Mouse (Mus musculus): ENCODE data around the gene Arhgdib. TPM values are rescaled to one million over a fixed set of nuclear protein-coding genes. Genes with fewer than 3 reads are reported as not detected.

The Arhgdib gene
- total and polyA plus RNA-seq, 2 experiments from 2014 or later: 45.9 to 56.7 TPM

- DNase-seq (ENCODE audit: low spot score) (no peak), ATAC-seq (ENCODE audit: insufficient read depth, low read depth) (no peak)
- Histone ChIP-seq H3K27me3 (ENCODE audit: control insufficient read depth, insufficient read depth, low read length) (no peaks in the 10 kb centered on the region), H3K9ac (replicated peaks; ENCODE audit: low read depth, low read length) (no peak overlapping the region), H3K4me2 (ENCODE audit: low read depth, low read length) (no peak overlapping the region), H3K4me1 (ENCODE audit: control insufficient read depth, insufficient read depth) (peaks cover 9% of the 10 kb centered on the region), H3K9me3 (replicated peaks; ENCODE audit: control insufficient read depth, low read length) (no peaks in the 10 kb centered on the region), H3K27ac (ENCODE audit: low read depth) (no peak overlapping the region), H3K36me3 (replicated peaks; ENCODE audit: control insufficient read depth, insufficient read depth, low read length) (no peaks in the 10 kb centered on the region), H3K4me3 (ENCODE audit: low read depth, low read length) (no peak overlapping the region)
- 78% methylated on average over 9 of the region's 9 CpGs for whole genome bisulfite sequencing
- TF ChIP-seq EP300 (IDR thresholded peaks at IDR 0.05; ENCODE audit: low read depth) (no peak), CTCF (IDR thresholded peaks at IDR 0.05; ENCODE audit: low read depth) (no peak)
Measured at GRCm38 (mm10) chr6:136902527-136902926, 39.2 kb downstream of the Arhgdib start.

DNA sequence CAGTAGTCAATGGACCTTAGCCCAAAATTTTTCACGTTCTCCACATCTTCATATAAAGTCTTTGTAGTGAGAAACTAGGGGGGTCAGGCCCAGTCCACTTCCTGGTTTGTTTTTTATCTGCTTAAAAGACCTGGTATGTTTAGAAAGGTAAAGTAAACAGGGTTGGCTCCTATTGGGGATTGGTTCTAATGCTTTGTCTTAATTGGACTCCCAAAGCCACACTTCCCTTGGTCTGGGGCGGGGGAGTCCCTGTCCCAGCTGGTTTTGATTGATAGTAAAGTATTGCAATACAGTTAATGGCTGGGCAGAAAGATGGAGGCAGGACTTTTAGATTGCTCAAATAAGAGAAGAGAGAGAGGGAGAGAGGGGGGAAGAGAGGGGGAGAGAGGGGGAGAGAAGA, 40.7 kb downstream of the Arhgdib start:
- no peak overlapping the region for H3K27ac ChIP-seq (ENCODE audit: low read depth)
- 69% methylated on average over 2 of the region's 2 CpGs for WGBS
- no peak overlapping the region for H3K4me3 ChIP-seq (ENCODE audit: low read depth, low read length)
- no peaks in the 10 kb centered on the region for H3K36me3 ChIP-seq (replicated peaks; ENCODE audit: control insufficient read depth, insufficient read depth, low read length)
- no peak overlapping the region for H3K9ac ChIP-seq (replicated peaks; ENCODE audit: low read depth, low read length)
- no peaks in the 10 kb centered on the region for H3K9me3 ChIP-seq (replicated peaks; ENCODE audit: control insufficient read depth, low read length)
- peaks cover 6% of the 10 kb centered on the region for H3K4me1 ChIP-seq (ENCODE audit: control insufficient read depth, insufficient read depth)
- no peaks in the 10 kb centered on the region for H3K27me3 ChIP-seq (ENCODE audit: control insufficient read depth, insufficient read depth, low read length)
- TF ChIP-seq EP300 (IDR thresholded peaks at IDR 0.05; ENCODE audit: low read depth) (no peak), CTCF (IDR thresholded peaks at IDR 0.05; ENCODE audit: low read depth) (no peak)
- DNase-seq (ENCODE audit: low spot score) (no peak), ATAC-seq (ENCODE audit: insufficient read depth, low read depth) (no peak)
- no peak overlapping the region for H3K4me2 ChIP-seq (ENCODE audit: low read depth, low read length)

- Histone ChIP-seq H3K4me2 (ENCODE audit: low read depth, low read length) (no peak overlapping the region), H3K27me3 (ENCODE audit: control insufficient read depth, insufficient read depth, low read length) (no peaks in the 10 kb centered on the region), H3K4me1 (ENCODE audit: control insufficient read depth, insufficient read depth) (peaks cover 6% of the 10 kb centered on the region), H3K4me3 (ENCODE audit: low read depth, low read length) (no peak overlapping the region), H3K9me3 (replicated peaks; ENCODE audit: control insufficient read depth, low read length) (no peaks in the 10 kb centered on the region), H3K9ac (replicated peaks; ENCODE audit: low read depth, low read length) (no peak overlapping the region), H3K36me3 (replicated peaks; ENCODE audit: control insufficient read depth, insufficient read depth, low read length) (no peaks in the 10 kb centered on the region), H3K27ac (ENCODE audit: low read depth) (peak overlapping the region; percentile 28; the same call in 1 of the 2 replicates)
- 37% methylated on average over 4 of the region's 4 CpGs for WGBS
- TF ChIP-seq EP300 (IDR thresholded peaks at IDR 0.05; ENCODE audit: low read depth): no peak
- TF ChIP-seq CTCF (IDR thresholded peaks at IDR 0.05; ENCODE audit: low read depth): no peak
- ATAC-seq (ENCODE audit: insufficient read depth, low read depth) (no peak), DNase-seq (ENCODE audit: low spot score) (no peak)
Measured at GRCm38 (mm10) chr6:136900369-136901009, 41.2 kb downstream of the Arhgdib start.

DNA sequence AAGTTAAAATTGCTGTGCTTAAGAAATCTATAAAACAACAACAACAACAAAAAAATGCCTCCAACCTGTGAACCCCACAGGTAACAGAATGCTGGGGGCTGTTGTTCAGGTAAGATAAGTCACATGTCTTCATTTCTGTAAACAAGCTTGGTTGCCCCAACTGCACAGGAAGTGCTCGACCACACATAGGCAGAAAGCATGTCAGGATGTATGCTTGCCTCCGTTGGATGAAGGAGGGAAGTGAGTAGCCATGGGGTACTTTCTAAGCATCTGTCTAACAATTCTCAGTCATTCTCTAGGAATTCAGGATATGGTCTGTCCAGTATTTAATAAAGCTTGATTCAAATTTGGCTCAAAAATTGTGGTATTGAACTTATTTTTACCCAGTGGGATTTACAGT, 42.7 kb downstream of the Arhgdib start:
- no peak overlapping the region for H3K4me2 ChIP-seq (ENCODE audit: low read depth, low read length)
- ATAC-seq (ENCODE audit: insufficient read depth, low read depth): no peak
- WGBS: 52% methylated on average over 2 of the region's 2 CpGs
- no peaks in the 10 kb centered on the region for H3K9me3 ChIP-seq (replicated peaks; ENCODE audit: control insufficient read depth, low read length)
- TF ChIP-seq CTCF (IDR thresholded peaks at IDR 0.05; ENCODE audit: low read depth) (no peak), EP300 (IDR thresholded peaks at IDR 0.05; ENCODE audit: low read depth) (no peak)
- no peak overlapping the region for H3K9ac ChIP-seq (replicated peaks; ENCODE audit: low read depth, low read length)
- H3K27me3 ChIP-seq (ENCODE audit: control insufficient read depth, insufficient read depth, low read length): no peaks in the 10 kb centered on the region
- no peak overlapping the region for H3K4me3 ChIP-seq (ENCODE audit: low read depth, low read length)
- peaks cover 6% of the 10 kb centered on the region for H3K4me1 ChIP-seq (ENCODE audit: control insufficient read depth, insufficient read depth)
- H3K36me3 ChIP-seq (replicated peaks; ENCODE audit: control insufficient read depth, insufficient read depth, low read length): no peaks in the 10 kb centered on the region
- DNase-seq (ENCODE audit: low spot score): no peak
- peak overlapping the region; percentile 64 for H3K27ac ChIP-seq (ENCODE audit: low read depth)

DNA sequence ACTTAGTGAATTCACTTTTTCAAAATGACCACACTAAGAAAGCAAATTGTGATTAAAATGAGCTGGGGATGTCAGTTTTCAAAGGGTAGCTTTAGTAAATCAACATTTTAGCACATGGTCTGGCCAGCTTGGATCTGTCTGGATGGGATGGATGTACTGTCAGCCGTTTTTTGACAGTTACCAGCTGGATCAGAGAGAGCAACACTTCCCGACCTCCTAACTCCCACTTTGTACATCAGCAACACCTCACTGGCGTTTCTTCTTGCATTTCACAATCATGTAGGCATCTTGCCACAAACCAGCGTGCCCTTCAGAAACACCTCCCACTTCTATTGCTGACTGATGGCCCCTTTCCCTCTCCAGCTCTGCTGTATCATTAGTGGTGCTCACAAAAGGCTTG, 43.5 kb downstream of the Arhgdib start:
- peak overlapping the region; percentile 64 for H3K27ac ChIP-seq (ENCODE audit: low read depth)
- no peak; the same call in 1 of the 2 replicates for ATAC-seq (ENCODE audit: insufficient read depth, low read depth)
- H3K9me3 ChIP-seq (replicated peaks; ENCODE audit: control insufficient read depth, low read length): no peaks in the 10 kb centered on the region
- 16% methylated on average over 4 of the region's 4 CpGs for WGBS
- H3K4me2 ChIP-seq (ENCODE audit: low read depth, low read length): no peak overlapping the region
- H3K9ac ChIP-seq (replicated peaks; ENCODE audit: low read depth, low read length): no peak overlapping the region
- no peaks in the 10 kb centered on the region for H3K27me3 ChIP-seq (ENCODE audit: control insufficient read depth, insufficient read depth, low read length)
- H3K4me3 ChIP-seq (ENCODE audit: low read depth, low read length): no peak overlapping the region
- peaks cover 6% of the 10 kb centered on the region for H3K4me1 ChIP-seq (ENCODE audit: control insufficient read depth, insufficient read depth)
- H3K36me3 ChIP-seq (replicated peaks; ENCODE audit: control insufficient read depth, insufficient read depth, low read length): no peaks in the 10 kb centered on the region
- TF ChIP-seq EP300 (IDR thresholded peaks at IDR 0.05; ENCODE audit: low read depth) (no peak), CTCF (IDR thresholded peaks at IDR 0.05; ENCODE audit: low read depth) (no peak)
- no peak for DNase-seq (ENCODE audit: low spot score)

DNA sequence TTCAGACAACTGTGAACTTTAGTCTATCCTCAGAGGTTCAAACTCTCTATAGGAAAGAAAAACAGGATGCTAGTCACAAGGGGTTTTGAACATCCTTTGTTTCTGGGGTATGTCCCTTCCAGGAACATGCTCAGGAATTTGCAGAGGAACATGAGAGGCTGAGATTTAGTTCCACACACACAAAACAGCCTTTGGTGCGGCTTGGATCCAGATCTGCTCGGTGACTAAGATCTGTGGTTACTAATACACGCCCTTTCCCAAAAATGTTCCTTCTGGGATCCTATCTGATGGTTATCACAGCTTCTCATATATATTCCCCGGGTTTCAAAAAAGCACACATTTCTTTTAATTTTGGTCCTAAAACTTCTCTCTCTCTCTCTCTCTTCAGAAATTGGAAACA, 43.9 kb downstream of the Arhgdib start:
- Histone ChIP-seq H3K36me3 (replicated peaks; ENCODE audit: control insufficient read depth, insufficient read depth, low read length) (no peaks in the 10 kb centered on the region), H3K4me1 (ENCODE audit: control insufficient read depth, insufficient read depth) (peaks cover 6% of the 10 kb centered on the region), H3K27ac (ENCODE audit: low read depth) (peak overlapping the region; percentile 64), H3K9me3 (replicated peaks; ENCODE audit: control insufficient read depth, low read length) (no peaks in the 10 kb centered on the region), H3K4me2 (ENCODE audit: low read depth, low read length) (no peak overlapping the region), H3K4me3 (ENCODE audit: low read depth, low read length) (no peak overlapping the region), H3K27me3 (ENCODE audit: control insufficient read depth, insufficient read depth, low read length) (no peaks in the 10 kb centered on the region), H3K9ac (replicated peaks; ENCODE audit: low read depth, low read length) (no peak overlapping the region)
- TF ChIP-seq CTCF (IDR thresholded peaks at IDR 0.05; ENCODE audit: low read depth) (no peak), EP300 (IDR thresholded peaks at IDR 0.05; ENCODE audit: low read depth) (no peak)
- 45% methylated on average over 4 of the region's 4 CpGs for WGBS
- ATAC-seq (ENCODE audit: insufficient read depth, low read depth): no peak
- no peak for DNase-seq (ENCODE audit: low spot score)
